Mouse (Mus musculus) ES-E14 (cell line): ENCODE data around the gene En2.

Experiments used
- CHD2 ChIP-seq: IDR thresholded peaks from 2 replicates; pipeline ENCODE4 v1.6.1; 2014; ENCODE audit warnings: mild to moderate bottlenecking, low read depth, low read length, inconsistent platforms
- MAFK ChIP-seq: IDR thresholded peaks from 2 replicates; pipeline ENCODE4 v1.6.1; 2014; ENCODE audit warnings: mild to moderate bottlenecking, low read depth, low read length, inconsistent platforms; ENCODE audit not compliant: insufficient read depth
- ZC3H11A ChIP-seq: IDR thresholded peaks from 2 replicates; pipeline ENCODE4 v1.6.1; 2012; ENCODE audit warnings: low read depth, mild to moderate bottlenecking, inconsistent platforms, low read length, borderline replicate concordance

DNA sequence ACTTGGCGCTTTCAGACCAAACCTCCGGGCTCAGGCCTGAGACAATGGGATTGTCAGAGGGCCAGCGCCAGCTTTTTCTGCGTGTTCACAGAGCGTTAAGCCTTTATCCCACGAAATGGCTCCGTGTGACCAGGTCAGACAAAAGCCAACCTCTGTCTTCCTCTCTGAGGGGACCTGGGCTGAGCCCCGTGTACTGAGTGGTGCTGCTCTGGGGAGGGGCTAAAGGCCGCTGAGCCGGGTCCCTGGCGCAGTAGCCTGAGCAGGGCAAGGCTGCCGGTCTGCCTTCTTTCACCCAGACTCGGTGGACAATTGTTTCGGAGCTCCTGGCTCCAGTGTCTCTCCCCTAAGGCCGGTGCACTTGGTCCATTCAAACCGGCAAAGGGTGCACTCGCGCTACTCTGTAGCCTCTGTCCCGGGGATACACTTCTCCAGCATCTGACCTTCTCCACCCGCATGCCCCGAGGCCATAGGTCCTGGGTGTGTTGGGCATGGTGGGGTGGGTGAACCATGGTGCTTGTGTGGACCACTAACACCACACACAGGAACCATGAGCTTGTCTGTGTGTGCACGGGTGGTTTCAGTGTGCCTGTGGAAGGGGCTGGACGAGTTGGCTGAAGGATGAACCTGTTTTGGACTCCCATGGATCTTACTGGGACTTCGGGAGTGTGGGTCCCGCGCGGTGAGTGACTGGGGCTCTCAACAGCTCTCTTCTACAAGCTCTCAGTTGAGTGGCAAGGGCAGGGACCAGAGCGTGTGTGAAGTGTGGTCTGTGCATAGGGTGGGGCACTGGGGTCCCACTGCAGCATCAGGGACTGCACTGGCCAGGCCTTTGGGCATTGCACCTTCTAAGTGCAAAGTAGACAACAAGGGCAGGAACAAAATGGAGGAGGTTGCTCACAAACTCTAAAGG, 40.9 kb upstream of the En2 start:
- no peak for TF ChIP-seq CHD2
- no peak for TF ChIP-seq MAFK
- TF ChIP-seq ZC3H11A: no peak
